Mouse (Mus musculus) layer of hippocampus, adult 2 months (tissue): ENCODE data around the gene Gpr171. TPM values are rescaled to one million over a fixed set of nuclear protein-coding genes. Genes with fewer than 3 reads are reported as not detected.
A peak's percentile ranks its signal among the peaks of the same experiment; 100 is the strongest.

Source experiments
- DNase-seq, 2 experiments: peaks; one replicate each; pipeline ENCODE4 v3.0.0; 2022; ENCODE audit warnings: low spot score in 2 of 2
- H3K27ac ChIP-seq: fragments of 200-600 bp; 2 replicates; pipeline ENCODE4 v1.8.1; 2022
- H3K4me3 ChIP-seq: fragments of 200-600 bp; 2 replicates; pipeline ENCODE4 v1.8.1; 2022; ENCODE audit warnings: mild to moderate bottlenecking
- CTCF ChIP-seq: fragments of 200-600 bp; conservative IDR thresholded peaks from 2 replicates; pipeline ENCODE4 v1.8.1; 2022; ENCODE audit warnings: antibody characterized with exemption, mild to moderate bottlenecking, moderate library complexity
- total RNA-seq, 2 experiments: library from RNA; stranded (reverse); gene quantifications; 2 replicates each; pipeline ENCODE4 v1.2.3; 2021

Gene Gpr171
- total RNA-seq, 2 experiments from 2014 or later: not detected

DNA sequence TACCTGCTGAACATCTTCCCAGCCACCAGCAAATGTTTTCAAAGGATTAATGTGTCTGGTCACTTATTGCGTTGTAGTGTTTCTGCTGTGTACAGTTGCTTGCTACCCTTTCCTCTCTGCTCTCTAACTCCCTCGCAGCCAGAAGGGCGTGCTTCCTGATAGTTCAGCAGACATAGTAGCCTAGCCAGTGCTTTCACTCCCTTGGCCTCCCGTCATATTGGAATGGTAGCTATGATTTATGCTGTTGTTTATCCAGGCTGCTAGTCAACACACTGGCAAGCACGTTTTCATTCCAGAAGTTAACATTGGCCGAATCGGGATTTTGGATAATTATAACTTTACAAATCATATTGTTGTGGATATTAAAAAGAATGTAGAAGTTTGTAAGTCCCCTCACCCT lies 41.5 kb downstream of the Gpr171 start:
- no peak for DNase-seq
- no peak overlapping the region for H3K27ac ChIP-seq
- TF ChIP-seq CTCF: no peak
- no peak overlapping the region for H3K4me3 ChIP-seq

DNA sequence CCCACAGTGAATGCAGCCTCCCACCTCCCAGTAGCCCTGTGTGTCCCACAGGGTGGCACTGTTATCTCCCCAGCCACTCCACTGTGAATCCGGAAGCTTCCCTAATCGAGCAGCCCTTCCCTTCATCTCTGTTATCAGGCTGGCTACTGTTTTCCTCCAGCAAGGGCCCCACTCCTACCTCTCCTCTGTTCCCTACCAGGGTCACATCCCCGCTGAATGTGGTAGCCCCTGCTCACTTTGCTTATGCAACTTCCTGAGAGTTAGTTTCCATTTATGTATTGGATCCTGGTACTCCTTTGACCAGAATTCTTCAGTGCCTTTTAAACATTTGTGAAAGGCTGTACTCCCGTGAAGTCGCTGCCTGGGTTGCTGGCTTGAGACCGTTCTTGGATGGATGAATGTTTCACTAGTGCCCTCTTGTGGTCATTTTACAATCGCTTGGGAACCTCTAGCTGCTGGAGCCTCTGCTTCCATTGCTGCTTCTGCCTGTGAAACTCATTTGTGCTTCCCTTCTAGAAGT lies 42.5 kb downstream of the Gpr171 start:
- no peak overlapping the region for H3K4me3 ChIP-seq
- peak overlapping the region; percentile 62; the same call in 1 of the 2 replicates for H3K27ac ChIP-seq
- TF ChIP-seq CTCF: peak; percentile 87
- DNase-seq: peak; percentile 81 to 82

DNA sequence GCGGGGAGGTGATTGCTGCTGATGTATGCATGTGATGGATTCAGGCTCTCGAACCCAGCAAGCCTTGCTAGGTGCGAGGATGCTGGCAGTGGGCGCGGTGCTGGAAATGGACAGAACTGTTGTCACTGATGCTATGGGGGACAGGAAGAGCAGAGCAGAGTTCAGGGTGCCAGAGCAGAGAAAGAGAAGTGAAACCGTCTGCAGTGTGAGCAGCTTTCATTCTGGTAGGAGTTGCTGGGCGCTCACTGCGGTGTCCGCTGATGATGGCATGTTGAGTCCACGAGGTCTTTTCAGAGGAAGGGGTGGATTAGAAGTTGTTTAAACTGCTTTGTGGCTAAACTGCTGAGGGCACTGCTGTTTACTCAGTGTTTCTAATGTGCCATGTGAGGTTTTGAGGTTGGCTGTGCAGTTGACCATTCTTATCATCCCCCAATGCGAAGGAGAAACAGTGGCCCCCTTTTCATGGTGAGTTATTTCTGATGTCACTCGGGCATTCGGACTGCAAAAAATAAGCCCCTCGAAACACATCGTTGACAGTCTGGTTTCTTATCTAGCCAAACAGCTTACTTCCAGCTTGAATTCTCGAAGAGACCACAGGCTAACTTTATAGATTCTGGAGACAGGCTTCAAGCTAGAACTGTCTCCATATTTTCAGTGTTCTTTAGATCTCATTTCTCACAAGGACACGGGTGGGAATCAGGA lies 46.6 kb downstream of the Gpr171 start:
- no peak for TF ChIP-seq CTCF
- no peak overlapping the region for H3K4me3 ChIP-seq
- H3K27ac ChIP-seq: no peak overlapping the region
- no peak for DNase-seq

Other genes with a start within 250 kb of the Gpr171 start
- gene Clrn1, start 216.5 kb downstream of the Gpr171 start, total RNA-seq: 1 to 10 TPM; 1.3 to 1.6 TPM
- 10 to 100 TPM; 54.2 to 61.6 TPM for gene Med12l, start 96.0 kb downstream of the Gpr171 start, total RNA-seq
- gene P2ry14, start 51.8 kb upstream of the Gpr171 start, total RNA-seq: 1 to 10 TPM; 1.8 to 3.5 TPM
- gene Gpr87, start 93.3 kb upstream of the Gpr171 start, total RNA-seq: not detected
- gene P2ry13, start 109.1 kb upstream of the Gpr171 start, total RNA-seq: 10 to 100 TPM in 1 of 2 experiments, 1 to 10 TPM in 1; 9.4 to 10.1 TPM
- 10 to 100 TPM; 38.5 to 43.3 TPM for gene P2ry12, start 161.1 kb upstream of the Gpr171 start, total RNA-seq
- 1 to 10 TPM; 1.7 to 2.1 TPM for gene Igsf10, start 242.6 kb upstream of the Gpr171 start, total RNA-seq